Mouse (Mus musculus) brain, embryonic 14.5 days (tissue): ENCODE data around the gene Ffar1.

Experiments used
- CTCF ChIP-seq: fragments of 200-500 bp; IDR thresholded peaks from 2 replicates; pipeline ENCODE4 v1.5.1; 2012; ENCODE audit warnings: inconsistent platforms, mild to moderate bottlenecking, moderate library complexity, borderline replicate concordance; ENCODE audit not compliant: insufficient read depth, insufficient read length; ENCODE audit errors: extremely low read depth
- POLR2A ChIP-seq: fragments of 200-500 bp; IDR thresholded peaks from 2 replicates; pipeline ENCODE4 v1.6.1; 2012; ENCODE audit warnings: mild to moderate bottlenecking, inconsistent platforms, borderline replicate concordance; ENCODE audit not compliant: poor library complexity, insufficient read depth, insufficient read length, severe bottlenecking; ENCODE audit errors: extremely low read depth

GRCm38 (mm10) chr7:30908277-30908991, 47.1 kb upstream of the Ffar1 start:
- no peak for TF ChIP-seq CTCF
- TF ChIP-seq POLR2A = no peak
